Mouse (Mus musculus): ENCODE measurements around the gene Adamts9. TPM values are rescaled to one million over a fixed set of nuclear protein-coding genes. Genes with fewer than 3 reads are reported as not detected.

The Adamts9 gene
- 14.8 and 16.3 TPM in 2 replicates for polyA plus RNA-seq (2012; rRNA removed; ENCODE audit: low replicate concordance)

DNA sequence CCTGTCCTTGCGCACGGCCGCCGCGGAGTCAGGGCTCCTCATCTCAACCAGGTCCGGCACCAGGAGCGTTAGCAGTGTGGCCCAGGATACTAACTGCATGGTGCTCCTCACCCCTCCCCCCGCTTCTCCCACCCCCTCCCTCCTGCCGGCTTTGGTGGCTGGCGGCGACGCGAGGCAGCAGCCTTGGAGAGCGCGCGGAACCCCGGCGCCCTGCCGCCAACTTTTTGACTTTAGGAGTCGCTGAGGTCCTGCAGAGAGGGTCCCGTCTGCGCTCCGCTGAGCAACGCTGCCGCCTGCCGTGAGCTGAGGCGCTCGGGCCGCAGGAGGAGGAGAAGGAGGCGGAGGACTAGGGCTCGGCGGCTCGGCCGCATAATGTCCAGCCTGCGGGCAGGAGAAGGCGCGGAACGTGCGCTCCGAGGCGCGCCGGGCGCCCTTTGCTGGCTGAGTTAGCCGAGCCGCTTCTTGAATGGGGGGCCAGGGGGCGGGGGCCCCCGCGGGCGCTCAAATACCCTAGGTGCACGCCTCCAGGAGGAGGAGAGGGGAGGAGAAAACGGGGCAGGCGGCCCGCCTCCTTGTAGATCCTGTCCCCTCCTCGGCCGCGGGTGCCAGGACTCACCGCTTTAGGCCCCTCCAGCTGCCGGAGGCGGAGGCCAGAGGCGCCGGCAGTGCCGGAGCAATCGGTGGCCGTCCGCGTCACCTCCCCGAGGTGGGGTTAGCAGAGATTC is at the start of gene Adamts9:
TSS of gene Adamts9 (minus strand) at position 436 of the 725 bp plus-strand sequence.

DNA sequence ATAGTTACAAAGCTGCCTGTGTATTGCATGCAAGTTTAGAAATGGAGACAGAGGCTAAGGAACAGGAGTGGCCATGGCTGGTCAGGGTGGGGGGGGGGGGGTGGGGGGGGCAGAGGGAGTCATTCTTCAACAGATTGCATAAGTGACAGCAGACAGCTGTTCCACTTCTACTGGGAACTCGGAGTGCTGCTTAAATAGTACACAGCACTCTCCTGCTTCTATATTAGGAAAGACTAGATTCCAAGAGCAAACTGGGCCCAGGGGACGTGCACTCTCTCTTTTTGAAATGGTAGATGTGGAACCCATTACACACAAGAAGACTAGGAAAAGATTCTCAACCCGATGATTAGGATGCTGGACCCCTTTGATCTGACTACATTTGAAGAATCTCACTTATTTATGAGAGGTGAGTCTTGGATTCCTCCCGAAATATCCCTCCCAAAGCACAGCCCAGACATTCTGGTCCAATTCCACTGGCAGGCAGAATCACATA is 74.2 kb downstream of the Adamts9 start, which contains the start of gene Gm15737:
TSS of gene Gm15737 (plus strand) at position 269 of the 493 bp plus-strand sequence.

DNA sequence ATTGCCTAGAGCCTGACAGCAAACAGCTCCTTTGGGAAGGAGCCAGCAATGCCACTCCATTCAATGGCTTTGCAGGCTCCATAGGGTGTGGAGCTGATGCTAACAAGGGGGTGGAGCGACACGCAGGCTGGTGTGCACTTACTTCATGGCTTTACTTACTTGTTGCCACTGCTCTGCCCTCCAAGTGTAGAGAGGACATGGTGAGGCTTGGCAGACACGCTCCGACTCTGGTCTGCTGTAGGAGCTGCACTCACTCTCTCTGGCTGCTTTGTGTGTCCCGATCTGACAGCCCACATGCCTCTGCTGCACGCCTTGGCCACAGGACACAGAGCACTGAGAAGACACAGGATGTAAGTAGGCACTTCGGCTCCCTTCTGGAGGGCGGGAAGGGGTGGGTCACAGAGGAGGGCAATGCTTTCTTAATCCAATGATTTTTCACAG is 127.0 kb downstream of the Adamts9 start, which contains the start of gene A730049H05Rik:
TSS of gene A730049H05Rik (plus strand) at position 168 of the 441 bp plus-strand sequence.

Other genes starting within 250 kb of the Adamts9 start
- 3.2 and 20.2 TPM in 2 replicates for gene Prickle2, start 237.3 kb downstream of the Adamts9 start, polyA plus RNA-seq (2012; rRNA removed; ENCODE audit: low replicate concordance)
- 0.05 and 0.47 TPM in 2 replicates for gene A730049H05Rik, start 127.0 kb downstream of the Adamts9 start, polyA plus RNA-seq (2012; rRNA removed; ENCODE audit: low replicate concordance)
- gene Gm15737, start 74.1 kb downstream of the Adamts9 start, polyA plus RNA-seq (2012; rRNA removed; ENCODE audit: low replicate concordance), result 0.04 and 0.06 TPM in 2 replicates